Mouse (Mus musculus): Measurements from ENCODE around the gene Bag3.
"Not testable (repeated sequence)": the region's sequence is repeated elsewhere in the genome, so short reads cannot be mapped to it uniquely, and the experiment has no call there.

Bag3 gene

GRCm38 (mm10) chr7:128567561-128568244, 44.3 kb downstream of the Bag3 start:
- no peak for DNase-seq (ENCODE audit: low spot score in 2 of 2)

GRCm38 (mm10) chr7:128569429-128569828, 46.0 kb downstream of the Bag3 start:
- DNase-seq (ENCODE audit: low spot score in 2 of 2): not testable (repeated sequence)

- no peak for DNase-seq (ENCODE audit: low spot score in 2 of 2)
Observed at GRCm38 (mm10) chr7:128569987-128570656, 46.7 kb downstream of the Bag3 start.

GRCm38 (mm10) chr7:128570657-128571056, 47.2 kb downstream of the Bag3 start:
- not testable (repeated sequence) for DNase-seq (ENCODE audit: low spot score in 2 of 2)

DNA sequence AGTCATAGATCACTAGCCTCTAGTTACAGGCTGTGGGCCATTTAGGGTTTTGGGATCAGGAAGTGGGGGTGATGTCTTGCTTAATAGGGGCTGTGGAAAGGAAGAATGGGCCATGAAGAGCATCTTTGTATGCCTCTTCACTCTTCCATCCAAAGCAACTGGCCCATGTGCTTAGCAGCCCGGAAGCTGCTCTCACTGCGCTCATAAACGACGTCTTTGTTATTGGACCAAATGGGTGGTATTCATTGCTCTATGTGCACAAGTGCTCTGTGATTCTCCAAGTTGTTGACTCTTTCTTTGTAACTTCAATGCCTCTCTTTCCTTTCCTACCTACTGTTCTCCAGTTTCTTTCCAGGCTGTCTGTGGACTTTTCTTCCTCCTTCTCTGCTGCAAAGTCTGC, 48.6 kb downstream of the Bag3 start:
- DNase-seq (ENCODE audit: low spot score in 2 of 2): no peak

- no peak for DNase-seq (ENCODE audit: low spot score in 2 of 2)
Observed at GRCm38 (mm10) chr7:128575211-128575610, 51.8 kb downstream of the Bag3 start.

GRCm38 (mm10) chr7:128575794-128576193, 52.4 kb downstream of the Bag3 start:
- DNase-seq (ENCODE audit: low spot score in 2 of 2): no peak

- no peak for DNase-seq (ENCODE audit: low spot score in 2 of 2)
Observed at GRCm38 (mm10) chr7:128577607-128578006, 54.2 kb downstream of the Bag3 start.

DNA sequence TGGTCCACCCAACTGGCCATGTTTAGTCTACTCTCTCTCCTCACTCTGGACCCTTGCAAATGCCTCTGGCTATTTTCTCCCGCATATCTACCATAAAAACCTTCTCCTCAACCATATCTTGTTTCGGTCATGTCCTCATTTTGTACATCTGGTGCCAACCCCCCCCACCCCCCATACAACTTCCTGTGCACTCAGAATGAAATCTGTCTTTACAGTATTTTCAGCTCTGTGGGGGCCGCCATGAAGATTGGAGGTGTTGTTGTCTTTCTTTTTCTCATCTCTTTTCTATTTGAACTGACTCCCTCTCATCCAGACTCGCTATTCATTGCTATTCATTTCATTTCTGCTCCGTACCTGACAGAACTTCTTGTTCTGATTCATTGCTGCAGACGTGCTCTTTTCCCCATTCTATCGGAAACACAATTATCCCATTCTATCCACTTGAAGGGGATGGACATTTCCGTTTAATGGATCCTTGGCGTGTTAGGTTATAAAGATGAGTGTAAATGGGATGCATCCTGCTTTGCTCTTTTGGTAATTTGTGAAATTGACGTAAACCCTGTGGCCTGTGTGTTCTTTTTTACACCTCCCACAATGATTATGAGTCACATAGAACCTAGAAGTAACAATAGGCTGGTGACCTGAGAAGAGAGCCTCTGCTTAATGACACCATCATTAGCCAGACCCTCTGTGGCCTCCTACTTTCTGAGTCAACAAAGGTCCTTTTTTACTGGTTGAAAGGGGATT, 55.0 kb downstream of the Bag3 start:
- DNase-seq (ENCODE audit: low spot score in 2 of 2): no peak

GRCm38 (mm10) chr7:128579381-128579780, 56.0 kb downstream of the Bag3 start:
- no peak for DNase-seq (ENCODE audit: low spot score in 2 of 2)

DNA sequence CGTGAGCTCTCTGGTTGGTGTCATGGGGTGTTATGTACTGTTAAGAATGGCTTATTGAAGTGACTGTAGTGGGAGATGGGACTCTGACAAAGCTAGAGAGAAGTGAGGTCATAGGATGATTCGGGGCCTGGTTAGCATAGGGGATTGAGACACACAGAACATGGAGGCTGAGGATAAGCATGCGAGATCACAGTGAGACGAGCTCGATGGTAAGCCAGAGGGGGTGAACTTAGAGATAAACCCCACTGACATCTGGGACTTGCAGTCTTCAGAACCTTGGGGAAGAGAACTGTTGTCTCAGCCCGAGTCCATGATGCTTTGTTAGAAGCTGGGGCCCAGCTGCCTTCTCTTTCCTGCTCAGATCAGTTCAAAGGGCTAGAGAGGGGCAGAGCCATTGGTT, 56.9 kb downstream of the Bag3 start:
- no peak for DNase-seq (ENCODE audit: low spot score in 2 of 2)

DNA sequence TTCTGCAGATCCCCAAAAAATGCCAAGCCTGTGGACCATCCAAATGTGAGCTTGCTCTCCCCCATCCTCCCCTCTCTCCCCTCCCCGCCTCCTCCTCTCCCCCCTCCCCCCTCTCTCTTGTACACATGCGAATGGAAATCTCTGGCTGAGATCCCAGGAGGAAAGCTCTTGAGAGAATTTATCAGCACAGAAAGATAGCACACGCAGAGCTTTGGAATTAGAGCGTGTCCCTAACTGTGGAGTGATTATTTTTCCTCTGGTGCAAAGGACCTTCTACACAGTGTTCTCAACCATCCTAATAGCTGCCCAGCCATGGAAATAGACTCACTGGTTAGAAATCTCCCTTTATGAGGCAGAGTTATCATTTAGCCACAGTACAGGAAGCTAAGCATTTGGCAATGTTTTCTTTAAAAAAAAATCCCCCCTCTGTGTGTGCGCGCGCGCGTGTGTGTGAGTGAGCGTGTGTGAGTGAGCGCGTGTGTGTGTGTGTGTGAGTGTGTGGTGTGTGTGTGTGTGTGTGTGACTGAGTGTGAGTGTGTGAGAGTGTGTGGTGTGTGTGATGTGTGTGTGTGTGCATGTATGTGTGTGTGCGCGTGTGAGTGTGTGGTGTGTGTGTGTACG, 58.6 kb downstream of the Bag3 start:
- DNase-seq (ENCODE audit: low spot score in 2 of 2): no peak

- DNase-seq (ENCODE audit: low spot score in 2 of 2): peak; percentile 83 to 84
Observed at GRCm38 (mm10) chr7:128583213-128583948, 60.0 kb downstream of the Bag3 start.

DNA sequence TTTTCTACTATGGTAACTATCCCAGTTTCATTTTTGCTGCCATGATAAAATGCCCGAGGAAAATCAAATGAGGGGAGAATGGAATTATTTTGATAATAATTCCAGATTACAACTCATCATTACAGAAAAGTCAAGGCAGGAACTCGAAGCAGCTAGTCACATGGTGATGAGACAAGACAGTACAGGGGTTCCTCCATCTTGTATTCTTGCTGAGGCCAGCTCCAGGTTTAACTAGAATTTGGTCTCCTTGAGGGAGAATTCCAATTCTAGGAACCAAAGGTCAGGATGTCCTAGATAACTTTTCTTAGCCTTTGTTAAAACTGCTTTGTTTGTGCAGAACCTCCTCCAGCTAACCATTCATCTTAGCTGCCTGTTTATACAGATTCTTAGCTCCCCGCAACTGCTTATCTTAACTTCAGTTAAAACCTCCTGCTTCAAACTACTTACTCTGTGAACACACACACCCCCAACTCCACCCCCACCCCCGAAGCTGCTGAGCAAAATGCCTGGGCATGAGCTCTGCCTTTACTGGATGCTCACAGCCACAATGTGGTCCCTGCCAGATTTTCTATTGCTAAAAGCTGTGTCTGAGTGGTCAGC, 64.0 kb downstream of the Bag3 start:
- DNase-seq (ENCODE audit: low spot score in 2 of 2): no peak

DNA sequence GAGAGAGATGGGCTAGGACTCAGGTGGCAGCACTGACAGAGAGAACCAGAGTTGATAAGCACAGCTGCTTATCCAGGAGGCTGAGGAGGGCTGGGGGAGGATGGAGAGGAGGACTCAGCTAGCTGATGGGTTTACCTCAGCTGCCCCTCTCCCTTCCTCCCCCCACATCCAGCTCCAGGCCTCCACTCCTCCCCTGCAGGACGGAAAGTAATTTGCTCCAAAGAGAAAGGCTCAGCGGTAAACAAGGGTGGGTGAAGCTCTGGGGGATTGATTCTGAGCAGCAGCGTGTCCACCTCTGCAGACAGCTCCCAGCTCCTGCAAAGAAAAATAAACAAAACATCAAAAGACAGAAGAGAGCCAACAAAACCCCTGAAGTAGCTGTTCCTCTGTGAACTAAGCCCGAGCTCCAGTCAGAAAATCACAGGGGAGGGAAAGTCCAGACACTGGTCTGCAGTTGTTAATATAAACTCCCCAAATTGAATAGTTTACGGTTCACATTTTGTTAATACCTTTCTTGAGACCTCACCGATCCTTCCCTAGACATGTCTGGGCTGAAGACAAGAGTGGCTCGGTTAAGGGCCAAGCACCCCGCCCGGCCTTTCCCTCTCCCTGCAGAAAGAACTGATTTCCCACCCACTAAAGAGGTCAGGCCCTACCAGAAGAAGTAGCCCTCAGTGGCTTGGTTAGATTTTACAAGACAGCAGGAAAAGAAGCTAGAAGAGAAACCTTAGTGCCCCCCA, 68.1 kb downstream of the Bag3 start:
- no peak for DNase-seq (ENCODE audit: low spot score in 2 of 2)

DNA sequence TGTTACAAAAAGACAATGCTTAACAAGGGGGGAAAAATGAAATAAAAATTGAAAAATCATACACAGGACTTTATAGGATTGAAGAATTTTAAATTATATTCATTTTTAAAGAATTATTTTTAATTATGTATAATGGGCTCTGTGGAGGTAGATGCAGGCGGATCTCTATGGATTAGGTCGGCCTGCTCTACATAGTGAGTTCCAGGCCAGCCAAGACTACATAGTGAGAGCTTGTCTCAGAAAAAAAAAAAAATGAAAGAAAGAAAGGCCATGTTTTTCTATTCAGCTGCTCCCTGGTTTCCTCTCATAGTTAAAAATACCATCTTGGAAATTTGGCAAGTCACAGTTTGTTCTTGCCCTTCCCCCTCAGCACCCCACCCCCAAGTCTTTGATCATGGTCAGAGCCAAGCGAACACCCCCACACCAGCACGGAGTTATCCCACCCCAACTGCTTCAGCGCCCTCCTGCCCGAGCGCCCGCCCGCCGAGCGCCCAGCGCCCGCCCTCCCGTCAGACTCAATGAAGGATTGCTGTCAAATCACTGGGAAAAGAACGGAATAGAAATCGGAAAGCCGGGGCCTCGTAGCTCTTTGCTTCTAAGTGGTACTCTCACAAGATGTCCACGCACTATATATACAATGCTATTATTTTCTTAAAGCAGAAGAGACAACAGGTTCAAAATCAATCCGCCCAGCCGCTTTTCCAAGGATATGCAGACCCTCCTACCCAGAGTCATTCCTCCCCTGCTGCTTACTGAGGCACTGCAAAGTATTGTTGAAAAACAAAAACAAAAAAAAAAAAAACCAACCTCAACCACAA, 68.9 kb downstream of the Bag3 start:
- DNase-seq (ENCODE audit: low spot score in 2 of 2): peak in 1 of 2 experiments; percentile 37

GRCm38 (mm10) chr7:128592936-128593241, 69.5 kb downstream of the Bag3 start:
- DNase-seq (ENCODE audit: low spot score in 2 of 2): no peak

GRCm38 (mm10) chr7:128596274-128596673, 72.9 kb downstream of the Bag3 start:
- no peak for DNase-seq (ENCODE audit: low spot score in 2 of 2)
